Mouse (Mus musculus) forebrain, embryonic 13.5 days (tissue): Measurements from ENCODE around the gene Ccdc142. TPM values are rescaled to one million over a fixed set of nuclear protein-coding genes. Genes with fewer than 3 reads are reported as not detected.
A peak's percentile ranks its signal among the peaks of the same experiment; 100 is the strongest.

Experiments used
- ATAC-seq: fragments of 200-750 bp; cut with Nextera tagmentation; 2 replicates; pipeline ENCODE4 v1.8.0; 2017
- H3K27ac ChIP-seq: fragments of 300-500 bp; sonication (generic); 2 replicates; pipeline ENCODE4 v1.5.1; 2015; ENCODE audit warnings: inconsistent platforms, mild to moderate bottlenecking, moderate library complexity
- H3K27me3 ChIP-seq: fragments of 300-500 bp; sonication (generic); 2 replicates; pipeline ENCODE4 v1.6.1; 2015; ENCODE audit warnings: mild to moderate bottlenecking, inconsistent platforms
- H3K36me3 ChIP-seq: fragments of 300-500 bp; sonication (generic); 2 replicates; pipeline ENCODE4 v1.6.1; 2015; ENCODE audit warnings: mild to moderate bottlenecking, inconsistent platforms; ENCODE audit not compliant: poor library complexity, severe bottlenecking
- H3K4me1 ChIP-seq: fragments of 300-500 bp; sonication (generic); 2 replicates; pipeline ENCODE4 v1.6.1; 2015; ENCODE audit warnings: inconsistent platforms
- H3K4me2 ChIP-seq: fragments of 300-500 bp; sonication (generic); 2 replicates; pipeline ENCODE4 v1.6.1; 2015; ENCODE audit warnings: inconsistent platforms, mild to moderate bottlenecking, moderate library complexity
- H3K4me3 ChIP-seq: fragments of 300-500 bp; sonication (generic); 2 replicates; pipeline ENCODE4 v1.5.1; 2015; ENCODE audit warnings: mild to moderate bottlenecking, inconsistent platforms
- H3K9ac ChIP-seq: fragments of 300-500 bp; sonication (generic); 2 replicates; pipeline ENCODE4 v1.6.1; 2015; ENCODE audit warnings: mild to moderate bottlenecking, inconsistent platforms
- H3K9me3 ChIP-seq: fragments of 300-500 bp; sonication (generic); replicated peaks from 2 replicates; pipeline ENCODE4 v1.6.1; 2016; ENCODE audit warnings: inconsistent platforms
- WGBS: fragments of 180-500 bp; shearing (Covaris S2); methylation state at CpG from one replicate; pipeline ENCODE4 v1.1.7; 2015; 5-methylcytosine and 5-hydroxymethylcytosine counted together
- polyA plus RNA-seq: library from polyadenylated mRNA; unstranded; fragments of >200 nt; fragmentation: Nextera tagmentation; extraction: Ambion mirVana; gene quantifications from 2 replicates; pipeline ENCODE4 v1.2.1, GENCODE M21; 2015

Gene Ccdc142
- polyA plus RNA-seq, 1 experiment from 2014 or later, result 3.5 TPM

DNA sequence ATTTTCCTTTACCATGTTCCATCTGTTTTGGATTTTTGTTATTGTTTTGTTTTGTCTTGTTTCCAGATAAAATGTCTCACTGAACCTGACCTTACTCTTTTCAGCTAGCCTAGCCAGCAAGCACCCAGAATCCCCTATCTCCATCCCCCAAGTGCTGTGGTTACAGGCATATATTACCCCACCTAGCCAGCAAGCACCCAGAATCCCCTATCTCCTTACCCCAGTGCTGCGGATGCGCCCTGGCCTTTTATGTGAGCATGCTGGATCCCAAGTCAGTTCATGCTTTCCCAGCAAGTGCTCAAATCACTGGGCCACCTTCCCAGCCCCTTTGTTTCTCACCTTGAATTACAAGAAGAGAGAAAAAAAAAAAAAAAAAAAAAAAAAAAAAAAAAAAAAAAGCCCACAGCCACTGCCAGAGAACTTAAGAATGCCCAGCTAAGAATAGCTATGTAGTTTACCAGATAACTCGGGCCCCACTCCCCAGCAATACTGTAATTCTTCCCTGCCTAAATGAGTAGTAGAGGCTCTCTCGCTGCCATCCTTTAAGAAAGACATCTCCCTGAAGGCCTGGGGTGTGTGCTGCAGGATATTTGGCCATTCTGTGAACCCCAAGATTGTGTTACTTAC, 10.2 kb downstream of the Ccdc142 start:
- Histone ChIP-seq H3K4me1 (peaks cover 45% of the 10 kb centered on the region), H3K4me2 (no peak overlapping the region), H3K4me3 (no peak overlapping the region), H3K27ac (no peak overlapping the region), H3K27me3 (no peaks in the 10 kb centered on the region), H3K9me3 (no peaks in the 10 kb centered on the region), H3K9ac (no peak overlapping the region), H3K36me3 (peaks cover 8% of the 10 kb centered on the region; the same call in 1 of the 2 replicates)
- 88% methylated on average over 4 of the region's 4 CpGs for WGBS
- no peak for ATAC-seq

DNA sequence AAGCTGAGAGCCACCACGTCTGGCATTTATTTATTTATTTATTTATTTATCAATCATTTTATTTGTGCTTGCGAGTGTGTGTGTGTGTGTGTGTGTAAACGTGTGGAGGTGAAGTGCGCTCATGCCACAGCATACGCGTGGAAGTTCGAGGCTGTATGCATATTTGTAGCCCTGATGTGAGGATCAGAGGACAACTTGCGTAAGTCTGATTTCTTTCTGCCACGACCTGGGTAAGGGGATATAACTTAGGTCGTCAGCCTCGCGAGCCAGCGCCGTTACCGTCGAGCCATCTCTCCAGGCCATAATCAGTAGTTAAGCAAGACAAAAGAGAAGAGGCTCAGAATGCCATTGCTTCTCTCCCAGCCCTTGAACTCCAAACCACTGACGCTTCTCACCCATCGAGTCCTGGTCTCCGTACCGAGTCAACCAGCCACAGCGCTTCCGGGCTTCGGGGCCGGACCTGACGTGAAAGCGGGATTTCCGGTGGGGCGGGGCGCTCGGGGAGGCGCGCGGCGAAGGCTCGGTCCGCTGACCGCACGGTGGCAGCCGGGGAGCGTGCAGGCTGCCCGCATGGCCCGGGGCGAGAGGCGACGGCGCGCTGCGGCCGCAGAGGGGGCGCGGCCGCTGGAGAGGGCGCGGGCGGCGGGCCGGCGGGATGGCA, 13.7 kb downstream of the Ccdc142 start, which contains the start of gene Mogs:
TSS of gene Mogs (plus strand) at position 486 of the 661 bp plus-strand sequence.
- peaks cover 36% of the 10 kb centered on the region for H3K36me3 ChIP-seq
- peak; percentile 90 for ATAC-seq
- peak within 1 kb of the TSS; percentile 95 for H3K9ac ChIP-seq
- peak within 1 kb of the TSS; percentile 99 for H3K4me2 ChIP-seq
- H3K27me3 ChIP-seq, result no peaks in the 10 kb centered on the region
- H3K4me3 ChIP-seq, result peak within 1 kb of the TSS; percentile 89
- peak within 1 kb of the TSS; percentile 74 for H3K27ac ChIP-seq
- no peaks in the 10 kb centered on the region for H3K9me3 ChIP-seq
- 1% methylated on average over 43 of the region's 58 CpGs for WGBS
- H3K4me1 ChIP-seq, result peaks cover 54% of the 10 kb centered on the region

GRCm38 (mm10) chr6:83115682-83116372, 14.4 kb downstream of the Ccdc142 start:
- Histone ChIP-seq H3K4me3 (peak overlapping the region; percentile 89), H3K27me3 (no peaks in the 10 kb centered on the region), H3K9me3 (no peaks in the 10 kb centered on the region), H3K4me2 (peak overlapping the region; percentile 99), H3K9ac (peak overlapping the region; percentile 95), H3K36me3 (peaks cover 34% of the 10 kb centered on the region), H3K4me1 (peaks cover 56% of the 10 kb centered on the region), H3K27ac (peak overlapping the region; percentile 74)
- ATAC-seq, result peak; percentile 67
- 1% methylated on average over 36 of the region's 48 CpGs for WGBS

DNA sequence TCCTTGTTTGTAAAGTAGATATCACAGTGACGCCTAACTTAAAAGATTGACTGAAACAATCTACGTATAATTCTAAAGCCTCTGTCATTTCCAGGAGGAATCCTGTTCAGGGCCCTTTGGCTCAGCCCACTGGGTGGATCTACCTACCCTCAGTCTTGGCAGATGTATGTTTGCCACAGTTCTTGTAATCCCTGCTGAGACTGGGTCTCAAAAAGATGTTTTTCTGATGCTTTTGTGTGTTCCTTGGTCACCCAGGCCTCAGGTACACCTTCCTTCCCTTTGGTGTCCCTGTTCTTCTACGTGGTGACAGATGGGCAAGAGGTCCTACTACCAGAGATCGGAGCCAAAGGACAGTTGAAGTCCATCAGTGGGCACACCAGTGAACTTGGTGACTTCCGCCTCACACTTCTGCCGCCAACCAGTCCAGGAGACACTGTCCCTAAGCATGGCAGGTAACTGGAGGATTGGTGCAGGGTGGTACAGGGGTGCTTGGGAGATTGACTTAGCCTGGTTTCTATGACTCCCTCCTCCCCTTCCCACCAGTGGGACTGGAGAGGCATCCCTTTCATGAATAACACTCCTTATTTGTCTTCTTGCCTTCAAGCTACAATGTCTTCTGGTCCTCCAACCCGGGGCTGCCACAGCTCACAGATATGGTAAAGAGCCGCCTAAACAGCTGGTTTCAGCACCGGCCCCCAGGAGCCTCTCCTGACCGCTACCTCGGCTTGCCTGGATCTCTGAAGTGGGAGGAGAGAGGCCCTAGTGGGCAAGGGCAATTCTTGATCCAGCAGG, 15.2 kb downstream of the Ccdc142 start:
- peak overlapping the region; percentile 99 for H3K4me2 ChIP-seq
- no peaks in the 10 kb centered on the region for H3K9me3 ChIP-seq
- peak overlapping the region; percentile 89 for H3K4me3 ChIP-seq
- H3K27me3 ChIP-seq, result no peaks in the 10 kb centered on the region
- peak overlapping the region; percentile 95 for H3K9ac ChIP-seq
- H3K27ac ChIP-seq, result no peak overlapping the region
- peaks cover 56% of the 10 kb centered on the region for H3K4me1 ChIP-seq
- ATAC-seq, result no peak
- peaks cover 32% of the 10 kb centered on the region for H3K36me3 ChIP-seq
- WGBS, result 77% methylated on average over 11 of the region's 11 CpGs

- Histone ChIP-seq H3K4me3 (peak overlapping the region; percentile 89; the same call in 1 of the 2 replicates), H3K27ac (no peak overlapping the region), H3K27me3 (no peaks in the 10 kb centered on the region), H3K36me3 (peaks cover 32% of the 10 kb centered on the region), H3K4me1 (peaks cover 60% of the 10 kb centered on the region), H3K4me2 (peak overlapping the region; percentile 99), H3K9ac (peak overlapping the region; percentile 95), H3K9me3 (no peaks in the 10 kb centered on the region)
- no peak for ATAC-seq
- 90% methylated on average over 4 of the region's 4 CpGs for WGBS
These were observed 15.7 kb downstream of the Ccdc142 start for GRCm38 (mm10) chr6:83117165-83117438.

DNA sequence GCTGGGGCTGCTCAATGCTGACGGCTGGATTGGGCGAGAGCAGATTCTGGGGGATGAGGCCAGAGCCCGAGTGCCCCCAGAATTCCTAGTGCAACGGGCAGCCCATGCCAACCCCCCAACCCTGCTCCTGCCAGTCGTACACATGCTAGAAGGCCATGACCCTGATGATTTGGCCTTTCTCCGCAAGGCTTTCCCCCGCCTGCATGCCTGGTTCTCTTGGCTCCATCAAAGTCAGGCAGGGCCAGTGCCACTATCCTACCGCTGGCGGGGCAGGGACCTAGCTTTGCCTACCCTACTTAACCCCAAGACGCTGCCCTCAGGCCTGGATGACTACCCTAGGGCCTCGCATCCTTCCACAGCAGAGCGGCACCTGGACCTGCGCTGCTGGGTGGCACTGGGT, 16.2 kb downstream of the Ccdc142 start:
- WGBS, result 88% methylated on average over 13 of the region's 13 CpGs
- H3K9ac ChIP-seq, result no peak overlapping the region
- peaks cover 32% of the 10 kb centered on the region for H3K36me3 ChIP-seq
- peaks cover 65% of the 10 kb centered on the region for H3K4me1 ChIP-seq
- no peaks in the 10 kb centered on the region for H3K27me3 ChIP-seq
- no peak overlapping the region for H3K4me2 ChIP-seq
- H3K4me3 ChIP-seq, result no peak overlapping the region
- H3K27ac ChIP-seq, result peak overlapping the region; percentile 35; the same call in 1 of the 2 replicates
- no peak for ATAC-seq
- no peaks in the 10 kb centered on the region for H3K9me3 ChIP-seq

GRCm38 (mm10) chr6:83118369-83118768, 17.0 kb downstream of the Ccdc142 start:
- H3K27me3 ChIP-seq, result no peaks in the 10 kb centered on the region
- H3K36me3 ChIP-seq, result peaks cover 32% of the 10 kb centered on the region
- no peak overlapping the region for H3K4me2 ChIP-seq
- H3K27ac ChIP-seq, result peak overlapping the region; percentile 35; the same call in 1 of the 2 replicates
- no peak overlapping the region for H3K9ac ChIP-seq
- H3K9me3 ChIP-seq, result no peaks in the 10 kb centered on the region
- WGBS, result 85% methylated on average over 11 of the region's 11 CpGs
- no peak overlapping the region for H3K4me3 ChIP-seq
- H3K4me1 ChIP-seq, result peaks cover 72% of the 10 kb centered on the region
- no peak for ATAC-seq

- H3K27me3 ChIP-seq, result no peaks in the 10 kb centered on the region
- 84% methylated on average over 14 of the region's 14 CpGs for WGBS
- no peaks in the 10 kb centered on the region for H3K9me3 ChIP-seq
- no peak for ATAC-seq
- peak overlapping the region; percentile 25; the same call in 1 of the 2 replicates for H3K27ac ChIP-seq
- H3K9ac ChIP-seq, result peak overlapping the region; percentile 95; the same call in 1 of the 2 replicates
- H3K4me1 ChIP-seq, result peaks cover 80% of the 10 kb centered on the region
- peaks cover 32% of the 10 kb centered on the region for H3K36me3 ChIP-seq
- H3K4me3 ChIP-seq, result peak overlapping the region; percentile 79
- H3K4me2 ChIP-seq, result peak overlapping the region; percentile 96
These were observed 17.7 kb downstream of the Ccdc142 start for GRCm38 (mm10) chr6:83118825-83119733.

DNA sequence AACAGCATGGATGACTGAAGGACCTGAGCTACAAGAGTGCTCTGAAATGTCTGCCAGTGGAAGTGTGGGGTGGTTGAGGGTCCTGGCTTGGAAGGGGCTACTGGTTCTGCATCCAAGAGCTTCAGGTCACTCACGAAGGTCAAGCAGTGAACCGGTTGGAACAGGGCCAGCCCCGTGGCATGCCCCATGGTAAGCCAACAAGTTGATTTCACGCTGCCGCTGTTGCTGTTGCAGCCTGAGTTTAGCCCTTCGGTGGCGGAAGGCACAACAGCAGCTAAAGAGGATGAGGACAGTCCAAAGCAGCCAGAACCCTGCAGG, 18.3 kb downstream of the Ccdc142 start:
- H3K9me3 ChIP-seq, result no peaks in the 10 kb centered on the region
- H3K36me3 ChIP-seq, result peaks cover 32% of the 10 kb centered on the region
- peak overlapping the region; percentile 96 for H3K4me2 ChIP-seq
- no peak overlapping the region; the same call in 1 of the 2 replicates for H3K27ac ChIP-seq
- 79% methylated on average over 7 of the region's 7 CpGs for WGBS
- peak overlapping the region; percentile 95 for H3K9ac ChIP-seq
- no peaks in the 10 kb centered on the region for H3K27me3 ChIP-seq
- H3K4me3 ChIP-seq, result peak overlapping the region; percentile 79
- H3K4me1 ChIP-seq, result peaks cover 81% of the 10 kb centered on the region
- ATAC-seq, result no peak

DNA sequence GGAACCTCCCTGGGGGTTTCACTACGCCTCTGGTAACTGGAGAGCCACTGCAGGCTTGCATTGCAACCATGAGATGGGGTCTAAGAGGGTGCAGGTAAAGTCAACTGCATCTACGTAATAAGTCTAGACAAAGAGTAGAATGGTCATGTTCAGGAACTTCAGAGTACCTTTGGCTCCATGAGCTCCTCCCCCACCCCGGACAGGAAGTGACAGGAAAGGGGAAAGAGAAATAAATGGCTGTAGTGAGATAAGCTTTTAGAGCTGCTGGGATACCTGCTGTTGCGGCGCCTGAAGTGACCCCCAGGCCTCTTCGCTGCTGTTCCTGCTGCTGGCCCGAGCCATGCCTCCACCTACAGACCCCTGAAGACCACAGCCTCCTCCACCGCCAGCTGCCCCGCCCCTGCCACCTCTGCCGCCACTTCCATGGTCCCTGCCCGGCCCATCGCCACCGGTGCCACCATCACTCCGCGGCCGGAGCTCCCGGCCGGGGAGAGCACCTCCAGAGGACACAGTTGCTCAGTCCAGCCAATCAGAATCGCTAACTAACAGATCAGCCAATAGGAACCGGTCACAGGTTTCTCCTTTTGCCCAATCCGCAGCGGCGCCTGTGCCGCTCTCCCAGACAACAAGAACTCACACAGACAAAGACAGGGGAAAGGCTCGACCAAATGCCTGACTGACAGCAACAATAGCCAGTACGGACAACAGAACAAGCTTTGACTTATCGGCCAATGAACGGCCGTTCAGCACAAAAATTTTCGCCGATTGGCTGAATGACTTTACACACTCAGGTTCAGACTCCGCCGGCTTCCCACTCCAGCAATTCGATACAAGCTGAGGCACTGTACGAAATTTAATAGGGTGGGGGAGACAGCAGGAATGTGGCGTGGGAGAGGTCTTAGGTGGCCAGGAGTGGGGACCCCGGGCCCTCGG, 19.8 kb downstream of the Ccdc142 start, which contains the start of gene Wbp1:
TSS of gene Wbp1 (minus strand) at position 630 of the 933 bp plus-strand sequence.
- ATAC-seq, result peak; percentile 95
- peak within 1 kb of the TSS; percentile 96 for H3K4me2 ChIP-seq
- under 1% methylated on average over 38 of the region's 38 CpGs for WGBS
- no peaks in the 10 kb centered on the region for H3K9me3 ChIP-seq
- H3K4me1 ChIP-seq, result peaks cover 76% of the 10 kb centered on the region
- H3K4me3 ChIP-seq, result peak within 1 kb of the TSS; percentile 79
- peaks cover 32% of the 10 kb centered on the region for H3K36me3 ChIP-seq
- H3K27me3 ChIP-seq, result no peaks in the 10 kb centered on the region
- peak within 1 kb of the TSS; percentile 96 for H3K9ac ChIP-seq
- peak within 1 kb of the TSS; percentile 99 for H3K27ac ChIP-seq
